Mouse (Mus musculus): Measurements from ENCODE around the gene Slc30a10.

- TF ChIP-seq TCF12 (IDR thresholded peaks at IDR 0.05; ENCODE audit: insufficient read depth, poor library complexity, severe bottlenecking), result no peak
- TF ChIP-seq MAX (IDR thresholded peaks at IDR 0.05; ENCODE audit: low read depth), result no peak
- no peak for TF ChIP-seq USF1 (IDR thresholded peaks at IDR 0.05; ENCODE audit: low read depth)
These were observed 15.6 kb upstream of the Slc30a10 start for GRCm38 (mm10) chr1:185438841-185439580.
